Mouse (Mus musculus) left cerebral cortex, adult 8-10 months (tissue): Measurements from ENCODE around the gene Cdkal1. TPM values are rescaled to one million over a fixed set of nuclear protein-coding genes. Genes with fewer than 3 reads are reported as not detected.

ENCODE experiments used
- DNase-seq, 2 experiments: peaks; one replicate each; pipeline ENCODE4 v3.0.0; 2022; ENCODE audit warnings: low spot score in 2 of 2
- total RNA-seq, 4 experiments: library from RNA; stranded (reverse); gene quantifications; 2 replicates each; pipeline ENCODE4 v1.2.4; 2022

The Cdkal1 gene
- total RNA-seq, 4 experiments from 2014 or later, result 21.7 to 40.8 (median 26.9) TPM

GRCm38 (mm10) chr13:29202562-29202961 is 652.9 kb downstream of the Cdkal1 start:
- DNase-seq, result no peak

- no peak for DNase-seq
These were observed 655.8 kb downstream of the Cdkal1 start for GRCm38 (mm10) chr13:29199679-29200078.

- no peak for DNase-seq
These were observed 658.5 kb downstream of the Cdkal1 start for GRCm38 (mm10) chr13:29196798-29197498.

- DNase-seq, result no peak
These were observed 659.8 kb downstream of the Cdkal1 start for GRCm38 (mm10) chr13:29195722-29196121.

- DNase-seq, result no peak
These were observed 660.5 kb downstream of the Cdkal1 start for GRCm38 (mm10) chr13:29194946-29195345.

- no peak for DNase-seq
These were observed 662.8 kb downstream of the Cdkal1 start for GRCm38 (mm10) chr13:29192697-29193096.

- DNase-seq, result no peak
These were observed 664.9 kb downstream of the Cdkal1 start for GRCm38 (mm10) chr13:29190548-29190947.

GRCm38 (mm10) chr13:29186748-29187147 is 668.7 kb downstream of the Cdkal1 start:
- DNase-seq, result no peak

GRCm38 (mm10) chr13:29185545-29185944 is 669.9 kb downstream of the Cdkal1 start:
- DNase-seq, result no peak

- DNase-seq, result no peak
These were observed 670.9 kb downstream of the Cdkal1 start for GRCm38 (mm10) chr13:29184545-29184944.

GRCm38 (mm10) chr13:29179861-29180260 is 675.6 kb downstream of the Cdkal1 start:
- DNase-seq, result no peak

GRCm38 (mm10) chr13:29179260-29179659 is 676.2 kb downstream of the Cdkal1 start:
- DNase-seq, result no peak

GRCm38 (mm10) chr13:29177889-29178486 is 677.5 kb downstream of the Cdkal1 start:
- no peak for DNase-seq

GRCm38 (mm10) chr13:29169356-29169755 is 686.1 kb downstream of the Cdkal1 start:
- DNase-seq, result no peak

- no peak for DNase-seq
These were observed 690.5 kb downstream of the Cdkal1 start for GRCm38 (mm10) chr13:29164845-29165524.

- DNase-seq, result no peak
These were observed 692.5 kb downstream of the Cdkal1 start for GRCm38 (mm10) chr13:29162867-29163514.

- DNase-seq, result no peak
These were observed 693.0 kb downstream of the Cdkal1 start for GRCm38 (mm10) chr13:29162444-29162843.

- DNase-seq, result no peak
These were observed 694.0 kb downstream of the Cdkal1 start for GRCm38 (mm10) chr13:29161436-29161835.

GRCm38 (mm10) chr13:29156703-29157102 is 698.8 kb downstream of the Cdkal1 start:
- no peak for DNase-seq

GRCm38 (mm10) chr13:29155297-29155696 is 700.2 kb downstream of the Cdkal1 start:
- DNase-seq, result no peak

GRCm38 (mm10) chr13:29150120-29150519 is 705.4 kb downstream of the Cdkal1 start:
- no peak for DNase-seq

GRCm38 (mm10) chr13:29149404-29149803 is 706.1 kb downstream of the Cdkal1 start:
- DNase-seq, result no peak
